Mouse (Mus musculus) midbrain, embryonic 14.5 days (tissue): ENCODE data around the gene Zfp352. TPM values are rescaled to one million over a fixed set of nuclear protein-coding genes. Genes with fewer than 3 reads are reported as not detected.
"Not testable (repeated sequence)": the region's sequence is repeated elsewhere in the genome, so short reads cannot be mapped to it uniquely, and the experiment has no call there.

ENCODE experiments used
- ATAC-seq: fragments of 200-750 bp; cut with Nextera tagmentation; 2 replicates; pipeline ENCODE4 v1.8.0; 2017; ENCODE audit warnings: moderate number of reproducible peaks, moderate library complexity; ENCODE audit not compliant: low FRiP score, low TSS enrichment
- DNase-seq: peaks from one replicate; pipeline ENCODE4 v3.0.0-alpha.2; 2015
- H3K27ac ChIP-seq: fragments of 300-500 bp; sonication (generic); replicated peaks from 2 replicates; pipeline ENCODE4 v1.5.1; 2014; ENCODE audit warnings: mild to moderate bottlenecking, low read depth, low read length, moderate library complexity
- H3K27me3 ChIP-seq: fragments of 300-500 bp; sonication (generic); 2 replicates; pipeline ENCODE4 v1.6.1; 2014; ENCODE audit warnings: low read length, control low read depth, mixed read lengths; ENCODE audit not compliant: control insufficient read depth, insufficient read depth
- H3K36me3 ChIP-seq: fragments of 300-500 bp; sonication (generic); 2 replicates; pipeline ENCODE4 v1.6.1; 2014; ENCODE audit warnings: low read length, control low read depth; ENCODE audit not compliant: control insufficient read depth, insufficient read depth
- H3K4me1 ChIP-seq: fragments of 300-500 bp; sonication (generic); 2 replicates; pipeline ENCODE4 v1.6.1; 2014; ENCODE audit warnings: mild to moderate bottlenecking, antibody characterized with exemption, low read length, control low read depth; ENCODE audit not compliant: control insufficient read depth, insufficient read depth
- H3K4me2 ChIP-seq: fragments of 300-500 bp; sonication (generic); 2 replicates; pipeline ENCODE4 v1.6.1; 2014; ENCODE audit warnings: mild to moderate bottlenecking, low read length, moderate library complexity
- H3K4me3 ChIP-seq: fragments of 300-500 bp; sonication (generic); replicated peaks from 2 replicates; pipeline ENCODE4 v1.5.1; 2014; ENCODE audit warnings: low read depth, low read length
- H3K9ac ChIP-seq: fragments of 300-500 bp; sonication (generic); replicated peaks from 2 replicates; pipeline ENCODE4 v1.6.1; 2014; ENCODE audit warnings: mild to moderate bottlenecking, low read length, moderate library complexity
- H3K9me3 ChIP-seq: fragments of 300-500 bp; sonication (generic); 2 replicates; pipeline ENCODE4 v1.6.1; 2016; ENCODE audit warnings: low read length, control low read depth, mixed read lengths; ENCODE audit not compliant: control insufficient read depth
- WGBS: fragments of 180-500 bp; shearing (Covaris S2); extraction: QIAGEN DNeasy Blood & Tissue Kit; methylation state at CpG from one replicate; pipeline ENCODE4 v1.1.7; 2014; 5-methylcytosine and 5-hydroxymethylcytosine counted together
- polyA plus RNA-seq: library from polyadenylated mRNA; unstranded; fragments of >200 nt; fragmentation: Nextera tagmentation; extraction: Ambion mirVana; gene quantifications from 2 replicates; pipeline ENCODE4 v1.2.1, GENCODE M21; 2014

Gene Zfp352
- polyA plus RNA-seq = not detected in 2 replicates

DNA sequence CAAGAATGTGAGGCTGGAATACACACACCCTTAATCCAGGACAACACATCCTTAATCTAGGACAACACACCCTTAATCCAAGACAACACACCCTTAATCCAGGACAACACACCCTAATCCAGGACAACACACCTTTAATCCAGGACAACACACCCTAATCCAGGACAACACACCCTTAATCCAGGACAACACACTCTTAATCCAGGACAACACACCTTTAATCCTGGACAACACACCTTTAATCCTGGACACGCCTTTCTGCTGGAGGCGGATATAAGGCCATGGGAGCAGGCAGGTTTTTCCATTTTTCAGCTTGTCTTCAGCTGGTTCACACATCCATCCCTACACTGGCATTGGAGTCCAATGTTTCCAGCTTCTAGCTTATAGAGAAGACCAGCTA is at the start of gene Zfp352:
Gene Zfp352, plus strand, starts transcription at position 301 of the 400 bp plus-strand sequence.
- no peak for ATAC-seq
- H3K4me1 ChIP-seq = no peaks in the 10 kb centered on the region
- no peak within 1 kb of the TSS for H3K4me2 ChIP-seq
- H3K4me3 ChIP-seq = no peak within 1 kb of the TSS
- no peak within 1 kb of the TSS for H3K9ac ChIP-seq
- no peak for DNase-seq
- no peaks in the 10 kb centered on the region for H3K27me3 ChIP-seq
- WGBS = 93% methylated on average over 2 of the region's 2 CpGs
- H3K36me3 ChIP-seq = no peaks in the 10 kb centered on the region
- no peaks in the 10 kb centered on the region for H3K9me3 ChIP-seq
- H3K27ac ChIP-seq = no peak within 1 kb of the TSS

DNA sequence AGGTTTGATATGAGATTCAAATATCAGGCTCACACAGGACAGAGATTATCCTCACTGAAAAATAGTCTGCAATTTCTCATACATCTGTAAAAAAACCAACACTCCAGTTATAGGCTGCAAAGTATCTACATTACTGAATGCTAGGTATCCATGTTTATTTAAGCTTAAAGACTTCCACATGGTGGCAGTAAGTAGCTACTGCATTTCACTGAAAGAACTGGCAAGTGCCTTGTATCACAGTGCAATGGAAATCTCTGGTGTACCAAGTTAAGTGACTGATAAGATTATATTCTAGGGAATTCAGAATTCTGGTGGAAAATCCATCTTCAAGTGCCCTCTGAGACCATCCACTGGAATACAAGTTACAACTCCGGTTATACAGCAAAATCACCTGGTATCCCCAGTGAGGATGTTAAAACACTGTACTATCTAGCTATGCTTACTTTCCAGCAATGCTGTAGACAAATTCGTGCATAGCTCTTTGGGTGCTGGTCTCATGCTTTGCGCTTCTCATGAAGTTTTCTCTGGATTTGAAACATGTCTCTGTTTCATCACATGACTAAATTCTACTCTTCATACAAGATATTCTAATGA is 47.6 kb upstream of the Zfp352 start:
- ATAC-seq (no peak; the same call in 1 of the 2 replicates), DNase-seq (peak; percentile 85)
- H3K36me3 ChIP-seq = no peaks in the 10 kb centered on the region
- no peak overlapping the region for H3K27ac ChIP-seq
- no peak overlapping the region for H3K4me2 ChIP-seq
- no peaks in the 10 kb centered on the region for H3K27me3 ChIP-seq
- no peak overlapping the region for H3K9ac ChIP-seq
- H3K4me3 ChIP-seq = no peak overlapping the region
- WGBS = 80% methylated on average over 3 of the region's 3 CpGs
- H3K9me3 ChIP-seq = no peaks in the 10 kb centered on the region
- H3K4me1 ChIP-seq = no peaks in the 10 kb centered on the region

DNA sequence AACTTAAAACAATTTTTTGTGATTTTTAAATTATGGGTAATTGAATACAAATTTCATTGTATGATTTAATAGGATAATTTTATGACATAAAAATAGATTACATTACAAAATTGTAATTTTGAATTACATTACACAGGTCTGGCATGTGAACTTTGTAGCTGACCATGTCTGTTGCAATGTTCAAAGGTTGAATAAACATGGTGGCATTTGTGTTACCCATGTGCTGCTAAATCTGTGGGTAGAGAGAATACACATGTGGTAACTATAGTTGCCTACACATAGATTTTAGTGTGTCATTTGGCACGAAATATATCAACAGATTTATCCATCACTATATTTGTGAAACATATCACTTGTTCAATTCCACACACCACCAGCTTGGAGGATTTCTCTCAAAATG is 44.6 kb upstream of the Zfp352 start:
- no peak overlapping the region for H3K4me2 ChIP-seq
- H3K9me3 ChIP-seq = no peaks in the 10 kb centered on the region
- no peak overlapping the region for H3K9ac ChIP-seq
- no peak overlapping the region for H3K4me3 ChIP-seq
- DNase-seq (no peak), ATAC-seq (no peak)
- H3K27ac ChIP-seq = no peak overlapping the region
- 80% methylated on average over 1 of the region's 1 CpGs for WGBS
- H3K4me1 ChIP-seq = no peaks in the 10 kb centered on the region
- H3K27me3 ChIP-seq = no peaks in the 10 kb centered on the region
- H3K36me3 ChIP-seq = no peaks in the 10 kb centered on the region

DNA sequence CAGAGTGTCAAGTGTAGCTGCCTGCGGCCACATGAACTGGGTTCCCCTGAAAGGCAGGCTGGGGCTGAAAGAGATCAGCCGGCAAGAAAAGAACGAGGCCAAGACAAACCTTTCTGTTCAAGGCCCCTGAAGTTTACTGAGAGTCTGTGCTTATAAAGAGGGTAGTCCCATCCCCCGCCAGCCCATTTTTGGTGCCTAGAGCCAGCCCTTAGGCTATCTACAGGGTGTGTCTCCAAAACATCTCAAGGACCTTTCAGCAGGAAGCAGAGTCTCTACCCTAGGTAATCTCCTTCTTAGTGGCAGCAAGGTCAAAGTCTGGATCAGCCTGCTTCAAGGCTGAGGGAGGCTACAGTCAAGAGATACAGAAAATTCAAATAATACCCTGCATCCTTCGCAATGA is 15.2 kb upstream of the Zfp352 start:
- no peak overlapping the region for H3K4me3 ChIP-seq
- no peak overlapping the region for H3K27ac ChIP-seq
- no peak overlapping the region for H3K4me2 ChIP-seq
- ATAC-seq = no peak
- H3K9me3 ChIP-seq = no peaks in the 10 kb centered on the region
- no peaks in the 10 kb centered on the region for H3K36me3 ChIP-seq
- no peak overlapping the region for H3K9ac ChIP-seq
- no peaks in the 10 kb centered on the region for H3K4me1 ChIP-seq
- WGBS = 88% methylated on average over 5 of the region's 5 CpGs
- DNase-seq = no peak
- no peaks in the 10 kb centered on the region for H3K27me3 ChIP-seq

DNA sequence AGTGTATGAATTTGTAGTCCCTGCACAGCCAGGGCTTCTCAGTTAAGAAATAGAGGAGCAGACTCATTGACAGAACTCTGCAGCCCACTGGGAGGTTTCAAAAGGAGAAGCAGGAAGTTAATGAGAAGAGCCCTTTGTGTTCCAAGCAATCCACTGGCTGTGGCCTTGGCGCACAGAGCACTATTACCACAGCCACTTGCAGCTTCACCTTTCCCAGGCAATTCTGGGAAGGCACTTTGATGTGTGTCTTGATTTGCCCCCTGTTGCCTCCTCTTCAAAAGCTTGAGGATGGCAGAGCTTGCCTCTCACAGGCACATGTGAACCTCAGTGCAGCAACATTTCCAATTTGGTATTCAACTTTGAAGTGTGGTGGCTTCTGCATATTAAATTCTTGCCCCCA is 7.1 kb upstream of the Zfp352 start:
- H3K27ac ChIP-seq = no peak overlapping the region
- no peak overlapping the region for H3K4me2 ChIP-seq
- ATAC-seq (no peak; the same call in 1 of the 2 replicates), DNase-seq (peak; percentile 23)
- no peaks in the 10 kb centered on the region for H3K36me3 ChIP-seq
- no peak overlapping the region for H3K4me3 ChIP-seq
- no peaks in the 10 kb centered on the region for H3K27me3 ChIP-seq
- H3K9ac ChIP-seq = no peak overlapping the region
- H3K4me1 ChIP-seq = no peaks in the 10 kb centered on the region
- 59% methylated on average over 1 of the region's 1 CpGs for WGBS
- H3K9me3 ChIP-seq = no peaks in the 10 kb centered on the region

DNA sequence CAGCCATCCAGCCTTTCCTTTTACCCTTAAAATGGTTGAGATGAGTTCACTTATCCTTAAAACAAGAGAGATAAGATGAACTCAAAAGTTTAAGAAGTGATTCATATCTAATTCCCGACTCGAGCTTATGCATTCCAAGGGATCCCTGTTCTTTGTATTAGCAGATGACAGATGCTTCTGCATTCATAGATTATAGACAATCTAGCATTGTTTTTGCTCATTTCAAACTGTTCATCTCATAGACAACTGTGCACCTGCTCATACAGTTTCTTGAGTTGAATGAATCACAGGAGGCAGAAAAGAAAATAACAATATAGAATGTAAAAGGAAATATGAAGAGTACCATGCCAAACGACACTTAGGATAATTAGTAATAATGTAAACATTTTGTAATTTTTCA is 6.5 kb upstream of the Zfp352 start:
- Histone ChIP-seq H3K4me3 (no peak overlapping the region), H3K4me1 (no peaks in the 10 kb centered on the region), H3K27ac (no peak overlapping the region), H3K4me2 (no peak overlapping the region), H3K27me3 (no peaks in the 10 kb centered on the region), H3K36me3 (no peaks in the 10 kb centered on the region), H3K9me3 (no peaks in the 10 kb centered on the region), H3K9ac (no peak overlapping the region)
- ATAC-seq (no peak), DNase-seq (no peak)
- 88% methylated on average over 3 of the region's 3 CpGs for WGBS

DNA sequence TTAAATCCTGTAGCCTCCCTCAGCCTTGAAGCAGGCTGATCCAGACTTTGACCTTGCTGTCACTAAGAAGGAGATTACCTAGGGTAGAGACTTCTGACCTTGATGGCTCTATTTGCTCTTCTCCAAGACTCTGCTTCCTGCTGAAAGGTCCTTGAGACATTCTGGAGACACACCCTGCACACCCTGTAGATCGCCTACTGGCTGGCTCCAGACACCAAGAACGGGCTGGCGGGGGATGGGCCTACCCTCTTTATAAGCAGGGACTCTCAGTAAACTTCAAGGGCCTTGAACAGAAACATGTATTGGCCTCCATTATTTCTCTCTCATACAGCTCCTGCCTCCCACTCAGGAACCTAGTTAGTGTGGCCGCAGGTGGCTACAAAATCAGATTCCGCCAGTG is 17.0 kb downstream of the Zfp352 start:
- not testable (repeated sequence) for H3K27ac ChIP-seq, H3K4me1 ChIP-seq, ATAC-seq, DNase-seq, H3K27me3 ChIP-seq, H3K4me2 ChIP-seq, H3K9me3 ChIP-seq, H3K9ac ChIP-seq, H3K4me3 ChIP-seq, H3K36me3 ChIP-seq
- WGBS = 94% methylated on average over 5 of the region's 5 CpGs

DNA sequence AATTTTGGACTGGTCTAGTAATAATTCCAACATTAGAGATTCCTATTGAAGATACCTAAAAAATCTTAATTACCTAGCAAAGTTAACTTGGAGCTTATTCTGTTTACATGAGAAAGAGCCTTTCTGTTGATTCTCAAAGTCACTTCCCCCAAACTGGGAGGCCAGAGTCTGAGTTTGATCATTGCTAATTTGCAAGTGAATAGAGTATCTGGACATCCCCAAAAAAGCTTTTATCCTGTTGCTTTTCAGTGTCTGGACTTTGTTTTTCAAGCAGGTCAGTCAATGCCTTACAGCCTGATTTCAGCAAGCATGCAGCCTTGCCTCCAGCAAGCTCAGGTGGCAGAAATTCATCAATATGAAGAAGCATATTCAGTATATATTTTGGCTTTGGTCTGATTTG is 51.2 kb downstream of the Zfp352 start:
- Histone ChIP-seq H3K4me1 (no peaks in the 10 kb centered on the region), H3K9me3 (peaks cover 13% of the 10 kb centered on the region; the same call in 1 of the 2 replicates), H3K4me3 (no peak overlapping the region), H3K9ac (no peak overlapping the region), H3K27ac (no peak overlapping the region), H3K27me3 (no peaks in the 10 kb centered on the region), H3K36me3 (no peaks in the 10 kb centered on the region), H3K4me2 (no peak overlapping the region)
- ATAC-seq (no peak), DNase-seq (no peak)
